Comparison of ENCODE assay signal across 20 mouse cellular contexts in the genomic region with DNA sequence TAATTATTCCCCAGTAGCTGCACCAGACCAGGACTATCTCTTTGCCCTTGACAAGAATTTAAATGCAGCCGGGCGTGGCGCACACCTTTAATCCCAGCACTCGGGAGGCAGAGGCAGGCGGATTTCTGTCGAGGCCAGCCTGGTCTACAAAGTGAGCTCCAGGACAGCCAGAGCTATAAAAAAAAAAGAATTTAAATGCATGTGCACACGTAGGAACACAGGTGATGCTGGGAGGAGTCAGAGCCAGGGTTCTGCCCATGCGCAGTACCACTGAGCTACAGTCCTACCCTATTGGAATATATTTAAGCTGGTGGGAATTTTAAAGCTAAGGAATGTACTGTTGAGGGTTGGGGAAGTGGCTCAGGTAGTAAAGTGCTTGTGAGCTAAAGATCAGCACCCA. TPM values are rescaled to one million over a fixed set of nuclear protein-coding genes. Genes with fewer than 3 reads are reported as not detected.
A peak's percentile ranks its signal among the peaks of the same experiment; 100 is the strongest.
DNase-seq lines count a peak whose midpoint lies in the region; ATAC-seq and TF ChIP-seq lines count a peak whose summit lies in the region.
"Had no signal": no experiment of that assay in that cellular context is flagged by ENCODE, and none has a peak within 500 bp of the region (broad histone marks: within the 10 kb centered on the region; RNA-seq: fewer than 3 reads in every experiment).

No protein-coding gene starts in this region.

- no peaks in the 10 kb centered on the region for H3K27me3 ChIP-seq in midbrain, embryonic 10.5 days (ENCODE audit: low read depth, poor library complexity, severe bottlenecking)
- H3K27me3 ChIP-seq in midbrain, postnatal 0 days (ENCODE audit: insufficient read depth, low read length): no peaks in the 10 kb centered on the region
- H3K27me3 ChIP-seq: CH12.LX; heart, embryonic 13.5 days; hindbrain, embryonic 12.5 days; Patski had no signal

- peaks cover 25% of the 10 kb centered on the region for H3K36me3 ChIP-seq in midbrain, embryonic 10.5 days
- no peaks in the 10 kb centered on the region for H3K36me3 ChIP-seq in midbrain, postnatal 0 days (ENCODE audit: insufficient read depth, low read length)
- H3K36me3 ChIP-seq: heart, embryonic 13.5 days; hindbrain, embryonic 12.5 days had no signal

- H3K9ac ChIP-seq in midbrain, postnatal 0 days (replicated peaks; ENCODE audit: low read length, poor library complexity, severe bottlenecking): no peak overlapping the region
- H3K9ac ChIP-seq: forebrain, postnatal 0 days; heart, embryonic 13.5 days; hindbrain, embryonic 12.5 days had no signal

- peaks cover 81% of the 10 kb centered on the region for H3K4me1 ChIP-seq in midbrain, embryonic 10.5 days
- peaks cover 4% of the 10 kb centered on the region; the same call in 1 of the 2 replicates for H3K4me1 ChIP-seq in midbrain, postnatal 0 days (ENCODE audit: insufficient read depth, low read length)

- no peak overlapping the region for H3K4me2 ChIP-seq in midbrain, postnatal 0 days (ENCODE audit: low read depth, low read length, poor library complexity, severe bottlenecking)
- H3K4me2 ChIP-seq: heart, embryonic 13.5 days had no signal

- DNase-seq in gastrocnemius, adult 2 months: no peak
- no peak for DNase-seq in gastrocnemius, postnatal 14 days
- no peak for DNase-seq in midbrain, embryonic 10.5 days (ENCODE audit: low spot score)
- no peak for DNase-seq in midbrain, postnatal 0 days (ENCODE audit: low spot score)
- peak; percentile 70 for DNase-seq in R1 (ENCODE audit: low read depth, low spot score)
- DNase-seq in layer of hippocampus, adult 8-10 months (ENCODE audit: low spot score in 2 of 2): no peak
- DNase-seq in kidney, adult 8-10 months: no peak
- DNase-seq: adrenal gland, adult 8-10 months; adrenal gland, postnatal 36 days; cerebellum, adult 2 months; forebrain, postnatal 0 days; gastrocnemius, postnatal 36 days; heart, adult 11 months; heart, postnatal 36 days had no signal

- no peak for ATAC-seq in midbrain, postnatal 0 days (ENCODE audit: low FRiP score)
- ATAC-seq: forebrain, postnatal 0 days; hindbrain, embryonic 16.5 days; Patski had no signal

- intact Hi-C loops in gastrocnemius, adult 2 months (cut with DNase I): no loop called here
- intact Hi-C loops in gastrocnemius, postnatal 14 days (cut with DNase I; ENCODE audit: low total_unique reads): no loop called here

- peak overlapping the region; percentile 7; the same call in 1 of the 2 replicates for H3K4me3 ChIP-seq in gastrocnemius, adult 2 months
- H3K4me3 ChIP-seq in midbrain, embryonic 10.5 days: peak overlapping the region; percentile 14; the same call in 1 of the 2 replicates
- H3K4me3 ChIP-seq in midbrain, postnatal 0 days (ENCODE audit: low read depth, low read length): no peak overlapping the region
- H3K4me3 ChIP-seq: embryonic facial prominence, embryonic 10.5 days; heart, embryonic 13.5 days; hindbrain, embryonic 12.5 days had no signal

- H3K27ac ChIP-seq in gastrocnemius, adult 2 months: peak overlapping the region; percentile 88
- no peak overlapping the region for H3K27ac ChIP-seq in midbrain, embryonic 10.5 days (replicated peaks)
- no peak overlapping the region for H3K27ac ChIP-seq in midbrain, postnatal 0 days (ENCODE audit: low read depth, low read length)
- H3K27ac ChIP-seq: embryonic facial prominence, embryonic 10.5 days; heart, embryonic 13.5 days had no signal

- no peak for TF ChIP-seq CTCF in gastrocnemius, adult 2 months (IDR thresholded peaks at IDR 0.05)
- TF ChIP-seq CTCF in midbrain, postnatal 0 days (IDR thresholded peaks at IDR 0.05): no peak

- no peaks in the 10 kb centered on the region for H3K9me3 ChIP-seq in midbrain, embryonic 10.5 days (replicated peaks)
- H3K9me3 ChIP-seq in midbrain, postnatal 0 days (ENCODE audit: low read length): no peaks in the 10 kb centered on the region
- H3K9me3 ChIP-seq: embryonic facial prominence, embryonic 10.5 days; heart, embryonic 13.5 days; hindbrain, embryonic 12.5 days had no signal

- WGBS in midbrain, embryonic 10.5 days: 92% methylated on average over 8 of the region's 8 CpGs
- WGBS in midbrain, postnatal 0 days: 95% methylated on average over 8 of the region's 8 CpGs

RNA-seq across cellular contexts. Expression of gene Zfp710, which starts 6.4 kb away (rescaled TPM):
- total RNA-seq in gastrocnemius, adult 2 months (2021): 10 to 100 TPM; 21.5 to 37.5 TPM
- 10 to 100 TPM; 14.1 to 15.5 TPM for total RNA-seq in gastrocnemius, postnatal 14 days (2021)
- polyA plus RNA-seq in midbrain, embryonic 10.5 days (2016; fragmentation: Nextera tagmentation; extraction: Ambion mirVana): 32.7 and 34.2 TPM in 2 replicates
- 25.1 and 33.6 TPM in 2 replicates for total RNA-seq in midbrain, postnatal 0 days (2014; rRNA removed)
- 9.8 and 10.7 TPM in 2 replicates for polyA plus RNA-seq in midbrain, postnatal 0 days (2015; fragmentation: Nextera tagmentation; extraction: Ambion mirVana)
- total RNA-seq in layer of hippocampus, adult 8-10 months (2022): 10 to 100 TPM; 24.3 to 30.2 (median 26.0) TPM
